ENCODE assay signal across 35 mouse cellular contexts in genomic region chr4:135161441-135161840, GRCm38 (mm10). TPM values are rescaled to one million over a fixed set of nuclear protein-coding genes. Genes with fewer than 3 reads are reported as not detected.
"Had no signal": no experiment of that assay in that cellular context is flagged by ENCODE, and none has a peak within 500 bp of the region (broad histone marks: within the 10 kb centered on the region; RNA-seq: fewer than 3 reads in every experiment).

No protein-coding gene starts in this region.

- H3K36me3 ChIP-seq: limb, embryonic 10.5 days; limb, embryonic 12.5 days; limb, embryonic 13.5 days; limb, embryonic 15.5 days; liver, embryonic 12.5 days; liver, embryonic 13.5 days; liver, embryonic 15.5 days; lung, embryonic 15.5 days; midbrain, embryonic 10.5 days; midbrain, embryonic 12.5 days; midbrain, embryonic 13.5 days; midbrain, embryonic 15.5 days; neural tube, embryonic 12.5 days had no signal

- H3K27ac ChIP-seq: limb, embryonic 10.5 days; limb, embryonic 12.5 days; limb, embryonic 13.5 days; limb, embryonic 15.5 days; liver, embryonic 12.5 days; liver, embryonic 13.5 days; liver, embryonic 14.5 days; liver, embryonic 15.5 days; lung, embryonic 15.5 days; macrophage; midbrain, embryonic 10.5 days; midbrain, embryonic 12.5 days; midbrain, embryonic 13.5 days; midbrain, embryonic 15.5 days; neural tube, embryonic 12.5 days had no signal

- DNase-seq: left cerebral cortex, postnatal 4 days; liver; liver, embryonic 13.5 days; liver, postnatal 0 days; lung, adult 18-20 months; lung, adult 2 months; lung, embryonic 14.5 days; lung, postnatal 10 days; lung, postnatal 14 days; lung, postnatal 4 days; midbrain, embryonic 14.5 days had no signal

- H3K4me2 ChIP-seq: limb, embryonic 12.5 days; limb, embryonic 13.5 days; limb, embryonic 15.5 days; liver, embryonic 11.5 days; liver, embryonic 12.5 days; liver, embryonic 13.5 days; liver, embryonic 15.5 days; lung, embryonic 14.5 days; lung, embryonic 15.5 days; midbrain, embryonic 11.5 days; midbrain, embryonic 12.5 days; midbrain, embryonic 13.5 days; midbrain, embryonic 15.5 days; neural tube, embryonic 12.5 days had no signal

- H3K27me3 ChIP-seq: megakaryocyte, embryonic 14.5 days had no signal

- H3K4me3 ChIP-seq: limb, embryonic 10.5 days; limb, embryonic 12.5 days; limb, embryonic 13.5 days; limb, embryonic 15.5 days; liver, embryonic 12.5 days; liver, embryonic 13.5 days; liver, embryonic 15.5 days; lung, embryonic 15.5 days; megakaryocyte, embryonic 14.5 days; midbrain, embryonic 10.5 days; midbrain, embryonic 12.5 days; midbrain, embryonic 13.5 days; midbrain, embryonic 15.5 days; myocyte; neural tube, embryonic 12.5 days had no signal

- H3K9ac ChIP-seq: limb, embryonic 12.5 days; limb, embryonic 13.5 days; limb, embryonic 15.5 days; liver, embryonic 12.5 days; liver, embryonic 13.5 days; liver, embryonic 14.5 days; liver, embryonic 15.5 days; liver, postnatal 0 days; lung, embryonic 14.5 days; lung, embryonic 15.5 days; midbrain, embryonic 12.5 days; midbrain, embryonic 13.5 days; midbrain, embryonic 15.5 days; neural tube, embryonic 12.5 days had no signal

- H3K9me3 ChIP-seq: limb, embryonic 10.5 days; limb, embryonic 12.5 days; limb, embryonic 13.5 days; limb, embryonic 15.5 days; liver, embryonic 12.5 days; liver, embryonic 13.5 days; liver, embryonic 15.5 days; lung, embryonic 15.5 days; megakaryocyte, embryonic 14.5 days; midbrain, embryonic 10.5 days; midbrain, embryonic 12.5 days; midbrain, embryonic 13.5 days; midbrain, embryonic 15.5 days; neural tube, embryonic 12.5 days had no signal

RNA-seq across cellular contexts. Expression of gene Runx3, which starts 41.0 kb away (rescaled TPM):
- total RNA-seq: left cerebral cortex, postnatal 10 days; left cerebral cortex, postnatal 14 days; left cerebral cortex, postnatal 25 days; left cerebral cortex, postnatal 36 days; midbrain, postnatal 0 days had no signal
- polyA plus RNA-seq: midbrain, embryonic 11.5 days; midbrain, embryonic 12.5 days; midbrain, embryonic 13.5 days; midbrain, embryonic 14.5 days; midbrain, embryonic 15.5 days; midbrain, embryonic 16.5 days; midbrain, postnatal 0 days had no signal
